In the genomic region with DNA sequence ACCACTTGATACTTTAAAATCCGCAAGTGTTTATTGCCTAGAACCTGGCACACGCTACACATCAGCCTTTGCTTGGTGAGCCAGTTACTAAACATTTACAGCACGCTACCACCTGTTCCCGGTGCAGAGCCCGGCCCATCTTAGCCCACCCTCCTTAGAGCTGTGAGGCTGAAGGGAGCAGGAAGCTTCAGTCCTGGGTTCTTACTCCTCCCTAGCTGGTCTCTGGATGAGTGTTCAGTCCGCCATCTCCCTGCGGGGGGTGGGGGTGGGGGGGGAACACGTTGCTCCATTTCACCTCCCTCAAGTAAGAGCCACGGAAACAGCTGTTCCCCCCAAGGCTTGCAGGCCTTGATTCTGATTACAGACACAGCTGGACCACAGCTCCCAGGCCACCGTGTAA, we compare ENCODE assay signal across 17 mouse cellular contexts.
DNase-seq lines count a peak whose midpoint lies in the region; ATAC-seq lines count a peak whose summit lies in the region.
"Had no signal": no experiment of that assay in that cellular context is flagged by ENCODE, and none has a peak within 500 bp of the region (broad histone marks: within the 10 kb centered on the region; RNA-seq: fewer than 3 reads in every experiment).

No protein-coding gene starts in this region.

- H3K4me1 ChIP-seq in kidney, embryonic 14.5 days (ENCODE audit: control insufficient read depth, insufficient read depth, low read length) = peaks cover 22% of the 10 kb centered on the region
- peaks cover 31% of the 10 kb centered on the region for H3K4me1 ChIP-seq in hindbrain, embryonic 14.5 days (replicated peaks; ENCODE audit: control insufficient read depth, insufficient read depth, low read length)
- H3K4me1 ChIP-seq in midbrain, embryonic 14.5 days (ENCODE audit: control insufficient read depth, insufficient read depth, low read length) = peaks cover 21% of the 10 kb centered on the region

- no peak overlapping the region for H3K9ac ChIP-seq in kidney, embryonic 14.5 days (ENCODE audit: low read depth, low read length)
- no peak overlapping the region for H3K9ac ChIP-seq in hindbrain, embryonic 14.5 days
- no peak overlapping the region for H3K9ac ChIP-seq in midbrain, embryonic 14.5 days (replicated peaks; ENCODE audit: low read length)
- H3K9ac ChIP-seq: forebrain, embryonic 15.5 days; limb, embryonic 15.5 days; liver, postnatal 0 days had no signal

- H3K9me3 ChIP-seq in kidney, embryonic 14.5 days (ENCODE audit: control insufficient read depth, low read length) = no peaks in the 10 kb centered on the region
- no peaks in the 10 kb centered on the region for H3K9me3 ChIP-seq in hindbrain, embryonic 14.5 days (ENCODE audit: control insufficient read depth, low read length)
- no peaks in the 10 kb centered on the region for H3K9me3 ChIP-seq in midbrain, embryonic 14.5 days (ENCODE audit: control insufficient read depth, low read length)
- H3K9me3 ChIP-seq: forebrain, embryonic 15.5 days; limb, embryonic 15.5 days had no signal

- H3K4me2 ChIP-seq in kidney, embryonic 14.5 days (replicated peaks; ENCODE audit: low read depth, low read length) = peak overlapping the region; percentile 26; the same call in 1 of the 2 replicates
- peak overlapping the region; percentile 52 for H3K4me2 ChIP-seq in hindbrain, embryonic 14.5 days (replicated peaks)
- peak overlapping the region; percentile 59; the same call in 1 of the 2 replicates for H3K4me2 ChIP-seq in midbrain, embryonic 14.5 days (ENCODE audit: low read length)
- H3K4me2 ChIP-seq: forebrain, embryonic 15.5 days; heart, embryonic 11.5 days; limb, embryonic 15.5 days had no signal

- H3K27me3 ChIP-seq in kidney, embryonic 14.5 days (ENCODE audit: control insufficient read depth, insufficient read depth, low read length) = peaks cover 39% of the 10 kb centered on the region
- peaks cover 13% of the 10 kb centered on the region for H3K27me3 ChIP-seq in hindbrain, embryonic 14.5 days (ENCODE audit: control insufficient read depth, insufficient read depth, low read length)
- H3K27me3 ChIP-seq in midbrain, embryonic 14.5 days (ENCODE audit: control insufficient read depth, insufficient read depth, low read length) = peaks cover 10% of the 10 kb centered on the region; the same call in 1 of the 2 replicates

- H3K36me3 ChIP-seq in kidney, embryonic 14.5 days (ENCODE audit: control insufficient read depth, insufficient read depth, low read length) = no peaks in the 10 kb centered on the region
- no peaks in the 10 kb centered on the region for H3K36me3 ChIP-seq in hindbrain, embryonic 14.5 days (replicated peaks; ENCODE audit: control insufficient read depth, insufficient read depth)
- H3K36me3 ChIP-seq in midbrain, embryonic 14.5 days (ENCODE audit: control insufficient read depth, insufficient read depth, low read length) = no peaks in the 10 kb centered on the region
- H3K36me3 ChIP-seq: forebrain, embryonic 15.5 days; G1E; limb, embryonic 15.5 days had no signal

- 7% methylated on average over 10 of the region's 10 CpGs for WGBS in kidney, embryonic 14.5 days
- WGBS in hindbrain, embryonic 14.5 days = 22% methylated on average over 10 of the region's 10 CpGs
- WGBS in midbrain, embryonic 14.5 days = 27% methylated on average over 10 of the region's 10 CpGs

- no peak for DNase-seq in kidney, adult 8-10 months
- DNase-seq in R1 (ENCODE audit: low read depth, low spot score) = peak; percentile 40
- DNase-seq in hindbrain, embryonic 14.5 days (ENCODE audit: low spot score) = no peak
- peak; percentile 15 for DNase-seq in midbrain, embryonic 14.5 days
- DNase-seq in frontal cortex, postnatal 10 days (ENCODE audit: low spot score in 2 of 2) = no peak
- DNase-seq in kidney, adult 18-20 months = no peak
- DNase-seq: adrenal gland, postnatal 10 days; cerebellum, adult 18-20 months; gastrocnemius, postnatal 14 days; kidney, adult 11 months; liver, postnatal 0 days; lung, postnatal 36 days had no signal

- H3K27ac ChIP-seq in kidney, embryonic 14.5 days (ENCODE audit: low read depth, low read length) = no peak overlapping the region
- H3K27ac ChIP-seq in hindbrain, embryonic 14.5 days = 0 out of 2 replicates have a peak overlapping the region, but pooled peaks have one; percentile 9
- H3K27ac ChIP-seq in midbrain, embryonic 14.5 days (replicated peaks; ENCODE audit: low read depth, low read length) = no peak overlapping the region
- H3K27ac ChIP-seq: forebrain, embryonic 15.5 days; limb, embryonic 15.5 days had no signal

- H3K4me3 ChIP-seq in kidney, embryonic 14.5 days (ENCODE audit: low read length) = no peak overlapping the region
- H3K4me3 ChIP-seq in hindbrain, embryonic 14.5 days (replicated peaks; ENCODE audit: low read length) = 0 out of 2 replicates have a peak overlapping the region, but pooled peaks have one; percentile 1
- H3K4me3 ChIP-seq in midbrain, embryonic 14.5 days (replicated peaks; ENCODE audit: low read depth, low read length) = no peak overlapping the region
- H3K4me3 ChIP-seq: forebrain, embryonic 15.5 days; limb, embryonic 15.5 days had no signal

- peak; percentile 25; the same call in 1 of the 2 replicates for ATAC-seq in kidney, embryonic 14.5 days (ENCODE audit: low FRiP score, low TSS enrichment)
- ATAC-seq in hindbrain, embryonic 14.5 days (ENCODE audit: low FRiP score) = no peak
- no peak for ATAC-seq in midbrain, embryonic 14.5 days (ENCODE audit: low FRiP score, low TSS enrichment)
- ATAC-seq: forebrain, embryonic 15.5 days; liver, postnatal 0 days had no signal

Comparison
In these comparisons a context has a peak if more than half of its experiments do, and no peak if none do; other contexts are left out.
1. DNase-seq: peak in R1 (single experiment) and midbrain, embryonic 14.5 days (single experiment); none in kidney, adult 8-10 months (0 of 2), hindbrain, embryonic 14.5 days (single experiment), frontal cortex, postnatal 10 days (0 of 2) and kidney, adult 18-20 months (single experiment).
2. Peak in every context shown above with its lines, with median percentiles within 50 percentile points of each other: H3K4me2 ChIP-seq.